Mouse (Mus musculus): Measurements from ENCODE around the gene Ccdc71. TPM values are rescaled to one million over a fixed set of nuclear protein-coding genes. Genes with fewer than 3 reads are reported as not detected.

The Ccdc71 gene
- 10 to 100 TPM; 25.8 to 26.4 TPM for total RNA-seq (2021)

- intact Hi-C loops (cut with DNase I) = loop anchor here (1.0 kb wide), 1 partner anchor 18 kb away; no protein-coding TSS in a partner anchor
- peak; percentile 75 for DNase-seq (ENCODE audit: low spot score)
These were observed at the start of gene Ccdc71 for GRCm38 (mm10) chr9:108460319-108461178. Gene Ccdc71 (plus strand): TSS chr9:108460527.

DNA sequence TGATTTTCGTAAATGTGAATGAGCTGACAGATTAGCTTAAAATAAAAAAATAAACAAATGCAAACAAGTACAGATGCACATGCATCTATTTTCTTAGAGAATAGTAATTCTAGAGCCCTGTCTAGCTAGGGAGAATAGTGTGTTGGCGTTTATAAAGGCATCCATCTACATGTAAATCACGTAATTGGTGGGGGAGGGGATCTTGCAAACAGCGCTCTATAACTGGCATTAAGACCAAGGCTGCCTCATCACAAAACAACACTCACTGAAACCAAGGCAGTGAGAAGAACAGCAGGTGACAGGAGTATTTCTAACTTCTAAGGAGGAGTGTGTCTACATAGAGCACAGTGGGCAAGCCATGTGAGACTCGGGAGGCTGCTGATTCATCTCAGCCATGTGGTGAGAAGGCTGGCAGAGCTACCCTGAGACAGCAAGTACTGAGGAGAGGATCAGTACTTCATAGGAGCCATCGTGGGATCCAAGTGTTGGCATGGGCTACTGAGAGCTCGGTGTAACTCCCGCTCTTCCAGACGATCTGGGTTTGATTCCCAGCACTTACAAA, 48.9 kb upstream of the Ccdc71 start:
- DNase-seq (ENCODE audit: low spot score) = no peak
- intact Hi-C loops (cut with DNase I) = no loop called here

GRCm38 (mm10) chr9:108412221-108412620, 48.1 kb upstream of the Ccdc71 start:
- intact Hi-C loops (cut with DNase I) = no loop called here
- DNase-seq (ENCODE audit: low spot score) = no peak

GRCm38 (mm10) chr9:108428384-108428783, 31.9 kb upstream of the Ccdc71 start, which contains the start of gene Ccdc36:
Gene Ccdc36 (minus strand): TSS chr9:108428484.
- intact Hi-C loops (cut with DNase I) = no loop called here

DNA sequence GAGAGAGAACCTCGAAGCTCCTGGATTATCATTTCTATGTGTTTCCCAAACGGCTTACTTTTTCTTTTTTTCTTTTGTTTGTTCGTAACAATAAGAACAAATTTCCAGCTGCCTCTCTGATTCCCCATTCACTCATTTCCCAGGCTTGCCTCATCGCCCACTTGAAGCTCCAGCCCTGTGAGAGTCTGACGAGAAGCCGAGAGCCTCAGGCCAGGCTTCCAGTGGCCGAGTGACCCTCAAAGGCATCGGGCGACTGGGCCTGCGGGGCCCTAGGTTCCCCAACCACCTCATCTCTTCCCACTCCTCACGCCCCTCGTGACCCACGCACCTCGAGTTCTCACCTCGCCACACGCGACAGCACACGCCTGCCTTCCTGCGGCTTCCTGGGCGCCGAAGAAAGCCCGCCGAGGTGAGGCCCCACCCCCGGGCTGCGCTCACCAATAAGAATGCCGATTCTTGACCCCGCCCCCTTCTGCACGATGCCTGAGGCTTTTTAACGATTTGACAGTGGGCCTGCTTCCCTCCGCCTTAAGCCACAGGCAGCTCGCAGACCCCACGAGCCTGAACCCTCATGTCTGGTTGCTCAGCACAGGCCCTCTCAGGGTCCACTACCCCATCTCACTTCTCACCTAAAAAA, 28.8 kb upstream of the Ccdc71 start:
- DNase-seq (ENCODE audit: low spot score) = no peak
- intact Hi-C loops (cut with DNase I) = no loop called here

More at GRCm38 (mm10) chr9:108428384-108428783, 31.9 kb upstream of the Ccdc71 start, which contains the start of gene Ccdc36:
- no peak for DNase-seq (ENCODE audit: low spot score)

- DNase-seq (ENCODE audit: low spot score) = no peak
- intact Hi-C loops (cut with DNase I) = no loop called here
These were observed 24.1 kb upstream of the Ccdc71 start, which contains the start of gene BC048562 for GRCm38 (mm10) chr9:108436182-108436581. Gene BC048562 (plus strand): TSS chr9:108436482.

DNA sequence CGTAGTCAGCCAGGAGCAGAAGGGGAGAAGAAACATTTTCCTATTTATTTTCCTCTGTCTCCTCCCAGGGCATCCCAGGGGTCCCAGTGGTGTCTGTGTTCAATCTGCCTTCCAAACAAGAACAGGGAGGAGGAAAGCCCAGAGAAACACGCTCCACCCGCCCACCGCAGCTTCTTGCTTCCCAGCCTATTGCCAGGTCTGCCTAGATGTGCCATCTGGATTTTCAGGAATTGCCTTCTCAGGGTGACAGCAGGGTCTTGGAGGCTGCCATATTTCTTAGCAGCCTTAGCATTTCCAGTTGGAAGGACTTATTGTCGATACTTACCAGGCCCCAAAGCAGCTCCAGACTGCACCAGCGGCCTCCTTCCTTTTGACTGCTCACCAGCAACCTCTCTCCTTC, 21.2 kb upstream of the Ccdc71 start:
- DNase-seq (ENCODE audit: low spot score) = no peak
- intact Hi-C loops (cut with DNase I) = no loop called here

- no peak for DNase-seq (ENCODE audit: low spot score)
- intact Hi-C loops (cut with DNase I) = no loop called here
These were observed 19.8 kb upstream of the Ccdc71 start for GRCm38 (mm10) chr9:108440485-108440884.

- DNase-seq (ENCODE audit: low spot score) = no peak
- intact Hi-C loops (cut with DNase I) = no loop called here
These were observed 18.9 kb upstream of the Ccdc71 start for GRCm38 (mm10) chr9:108441236-108441919.

DNA sequence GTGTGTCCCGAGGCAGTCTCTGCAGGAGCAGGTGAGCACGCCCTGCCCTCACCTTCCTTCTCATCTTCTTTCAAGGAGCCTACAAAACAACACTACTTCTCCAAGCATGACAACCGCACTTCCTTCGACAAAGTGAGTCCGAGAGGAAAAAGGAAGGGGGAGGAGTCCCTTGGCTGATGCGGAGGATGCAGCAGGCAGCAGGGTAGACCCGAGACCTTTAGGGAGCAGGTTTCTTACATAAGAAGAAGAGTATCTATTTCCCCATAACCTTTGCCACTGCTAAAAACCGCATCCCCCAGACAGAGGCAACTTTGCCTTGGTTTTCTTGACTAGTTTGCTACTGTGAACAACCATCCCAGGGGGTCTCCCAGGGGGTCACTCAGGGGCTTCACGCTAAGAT, 15.2 kb upstream of the Ccdc71 start:
- intact Hi-C loops (cut with DNase I) = no loop called here
- no peak for DNase-seq (ENCODE audit: low spot score)

DNA sequence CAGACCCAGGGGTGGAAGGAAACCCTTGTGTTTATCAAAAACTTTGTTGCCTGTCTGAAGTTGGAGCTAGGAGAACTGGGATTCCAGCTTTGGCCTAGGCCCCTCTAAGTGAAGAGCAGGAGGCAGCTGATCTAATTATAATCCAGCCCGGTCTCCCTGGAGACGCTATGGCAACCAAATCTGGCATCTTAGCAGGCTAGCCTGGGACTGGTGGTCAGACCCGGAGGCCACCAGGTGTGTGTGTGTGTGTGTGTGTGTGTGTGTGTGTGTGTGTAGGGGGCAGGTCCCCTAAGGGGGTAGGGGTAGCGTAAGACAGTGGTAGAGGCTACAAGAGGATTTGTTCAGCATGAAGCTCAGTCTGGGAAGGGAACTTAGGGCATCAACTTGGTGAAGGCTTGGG, 10.5 kb upstream of the Ccdc71 start:
- intact Hi-C loops (cut with DNase I) = loop anchor here (5.0 kb wide), 1 partner anchor 53 kb away; no protein-coding TSS in a partner anchor
- DNase-seq (ENCODE audit: low spot score) = no peak

GRCm38 (mm10) chr9:108450292-108451169, 9.8 kb upstream of the Ccdc71 start:
- DNase-seq (ENCODE audit: low spot score) = no peak
- intact Hi-C loops (cut with DNase I) = loop anchor here (5.0 kb wide), 1 partner anchor 53 kb away; no protein-coding TSS in a partner anchor

DNA sequence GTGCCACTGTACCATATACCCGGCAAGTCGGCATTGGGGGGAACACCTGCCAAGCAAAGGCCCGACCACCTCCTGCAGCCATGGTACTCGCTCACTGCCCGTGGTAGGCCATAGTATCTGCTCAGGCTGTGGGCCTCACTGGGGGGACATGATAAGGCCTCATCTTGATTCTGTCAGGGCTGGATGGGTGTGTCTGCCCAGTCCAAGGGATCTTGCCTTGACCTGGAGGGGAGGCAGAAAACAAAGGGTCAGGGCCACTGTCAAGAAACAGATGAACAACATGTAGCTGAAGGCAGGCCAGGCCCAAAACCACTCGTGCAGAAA, 9.2 kb upstream of the Ccdc71 start:
- intact Hi-C loops (cut with DNase I) = loop anchor here (5.0 kb wide), 1 partner anchor 54 kb away; no protein-coding TSS in a partner anchor
- no peak for DNase-seq (ENCODE audit: low spot score)

- intact Hi-C loops (cut with DNase I) = loop anchor here (5.0 kb wide), 1 partner anchor 54 kb away; no protein-coding TSS in a partner anchor
- no peak for DNase-seq (ENCODE audit: low spot score)
These were observed 8.7 kb upstream of the Ccdc71 start for GRCm38 (mm10) chr9:108451519-108452160.

DNA sequence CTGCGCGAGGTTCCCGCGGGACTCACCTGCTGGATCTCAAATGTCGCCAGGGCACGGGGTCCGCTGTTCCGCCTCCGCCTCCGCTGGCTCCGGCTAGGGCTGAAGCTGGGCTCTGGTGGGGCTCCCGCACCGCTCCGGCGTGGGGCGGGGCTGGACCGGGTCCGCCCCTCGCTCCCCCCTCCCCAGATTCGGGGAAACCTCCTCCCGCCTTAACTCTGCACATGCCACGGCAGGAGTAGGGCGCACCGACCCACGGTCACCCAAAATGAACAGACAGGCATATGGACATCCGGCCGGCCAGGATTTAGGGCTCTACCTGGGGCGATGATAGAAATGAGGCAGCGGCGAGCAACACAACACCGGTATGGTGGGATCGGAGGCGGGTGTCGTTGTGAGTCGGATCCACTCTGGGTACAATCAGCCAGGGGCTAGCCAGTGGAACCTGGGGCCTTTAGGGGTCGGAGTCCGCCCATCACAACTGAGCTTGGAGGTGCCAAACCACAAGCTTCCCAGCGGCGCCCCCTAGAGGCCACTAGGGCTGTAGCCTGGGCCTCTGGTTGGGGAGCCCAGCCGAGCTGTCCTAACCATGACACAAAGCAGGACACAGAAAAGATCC, 7.9 kb upstream of the Ccdc71 start:
- intact Hi-C loops (cut with DNase I) = loop anchor here (5.0 kb wide), 1 partner anchor 55 kb away; no protein-coding TSS in a partner anchor
- DNase-seq (ENCODE audit: low spot score) = peak; percentile 68

- no peak for DNase-seq (ENCODE audit: low spot score)
- intact Hi-C loops (cut with DNase I) = loop anchor here (5.0 kb wide), 1 partner anchor 56 kb away; no protein-coding TSS in a partner anchor
These were observed 7.4 kb upstream of the Ccdc71 start for GRCm38 (mm10) chr9:108452911-108453310.

- DNase-seq (ENCODE audit: low spot score) = no peak
- intact Hi-C loops (cut with DNase I) = loop anchor here (5.0 kb wide), 1 partner anchor 56 kb away; no protein-coding TSS in a partner anchor
These were observed 6.9 kb upstream of the Ccdc71 start for GRCm38 (mm10) chr9:108453458-108453857.

DNA sequence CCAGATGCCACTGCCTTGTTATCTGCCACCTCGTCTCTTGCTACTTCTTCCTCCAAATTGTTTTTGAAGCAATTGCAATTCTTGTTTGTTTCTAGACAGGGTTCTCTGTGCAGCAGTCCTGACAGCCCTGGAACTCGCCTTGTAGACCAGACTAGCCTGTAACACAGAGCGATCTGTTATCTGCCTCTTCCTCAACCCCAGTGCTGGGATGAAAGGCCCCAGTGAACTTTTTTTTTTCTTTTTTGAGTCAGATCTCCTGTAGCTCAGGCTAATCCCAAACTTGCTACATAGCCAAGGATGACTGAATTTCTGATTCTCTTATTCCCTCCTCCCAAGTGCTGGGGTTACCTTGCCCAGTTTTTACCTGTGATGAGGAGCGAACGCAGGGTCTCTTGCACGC, 5.9 kb upstream of the Ccdc71 start:
- intact Hi-C loops (cut with DNase I) = loop anchor here (5.0 kb wide), 1 partner anchor 57 kb away; no protein-coding TSS in a partner anchor
- no peak for DNase-seq (ENCODE audit: low spot score)
